Mouse (Mus musculus) frontal cortex, postnatal 25 days (tissue): ENCODE results near the gene Tcstv1.
"Not testable (repeated sequence)": the region's sequence is repeated elsewhere in the genome, so short reads cannot be mapped to it uniquely, and the experiment has no call there.

ENCODE experiments used
- DNase-seq, 2 experiments: peaks; one replicate each; pipeline ENCODE4 v3.0.0; 2022; ENCODE audit warnings: low spot score in 2 of 2

Gene Tcstv1

DNA sequence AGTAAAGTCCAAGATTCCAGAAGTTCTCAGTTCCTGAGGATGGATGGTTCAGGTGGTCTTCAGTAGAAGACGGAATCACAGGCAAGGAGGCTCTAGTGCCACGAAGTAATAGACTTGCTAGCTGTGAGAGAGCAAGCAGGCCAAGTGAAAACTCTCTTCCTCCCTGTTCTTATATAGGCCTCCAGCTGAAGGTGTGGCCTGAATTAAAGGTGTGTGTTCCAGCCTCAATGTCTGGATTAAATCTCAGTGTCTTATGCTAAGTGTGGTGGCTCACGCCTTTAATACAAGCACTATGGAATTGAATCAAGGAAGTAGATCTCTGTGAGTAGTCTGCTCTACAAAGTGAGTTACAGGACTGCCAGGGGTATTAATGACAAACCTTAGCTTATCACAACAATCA, at the start of gene Tcstv1:
Tcstv1 (minus strand) TSS at position 101 of the 400 bp plus-strand sequence.
- DNase-seq: not testable (repeated sequence)

GRCm38 (mm10) chr13:119929172-119929571, 34.6 kb upstream of the Tcstv1 start, which contains the start of gene Gm21761:
TSS of gene Gm21761 (minus strand) at chr13:119929272.
- not testable (repeated sequence) for DNase-seq

- DNase-seq: not testable (repeated sequence)
These were observed 30.2 kb upstream of the Tcstv1 start for GRCm38 (mm10) chr13:119924597-119925340.

- not testable (repeated sequence) for DNase-seq
These were observed 22.6 kb upstream of the Tcstv1 start for GRCm38 (mm10) chr13:119916966-119917722.

DNA sequence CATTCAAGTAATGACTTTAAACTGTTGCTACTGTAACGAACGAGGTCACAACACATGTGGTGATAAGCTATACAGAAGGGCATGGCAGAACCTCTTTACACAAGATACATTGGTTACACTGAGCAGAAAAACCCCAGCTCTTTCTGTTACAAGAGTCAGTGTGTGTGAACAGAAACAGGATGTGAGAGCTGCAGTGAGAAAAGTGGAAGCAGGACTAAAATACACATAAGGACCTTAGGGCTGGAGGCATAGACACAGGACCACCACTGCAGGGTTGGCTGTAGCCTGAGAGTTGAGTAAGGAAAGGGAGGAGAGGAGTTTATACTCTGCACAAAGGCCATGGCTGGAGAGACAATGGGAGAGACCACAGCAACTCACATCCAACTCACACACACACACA, 21.9 kb upstream of the Tcstv1 start:
- not testable (repeated sequence) for DNase-seq

DNA sequence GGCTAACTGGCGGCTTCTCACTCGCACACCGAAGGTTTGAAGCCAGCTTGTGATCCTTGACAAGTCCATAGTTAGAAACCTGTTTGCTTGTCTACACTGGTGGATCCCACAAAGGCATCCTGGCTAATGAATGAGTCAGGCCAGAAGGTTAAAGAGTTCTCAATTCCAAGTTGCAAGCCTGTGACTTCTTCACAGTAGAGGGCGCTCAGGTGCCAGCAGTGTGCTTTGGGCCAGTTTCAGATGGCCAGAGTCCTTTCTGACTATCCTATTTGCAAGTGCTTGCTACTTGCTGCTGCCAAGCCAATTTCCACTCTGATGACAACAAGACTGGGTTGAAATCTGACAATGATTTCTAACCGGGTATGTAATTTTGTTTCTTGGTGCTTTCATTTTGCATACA, 4.0 kb upstream of the Tcstv1 start:
- DNase-seq: not testable (repeated sequence)

DNA sequence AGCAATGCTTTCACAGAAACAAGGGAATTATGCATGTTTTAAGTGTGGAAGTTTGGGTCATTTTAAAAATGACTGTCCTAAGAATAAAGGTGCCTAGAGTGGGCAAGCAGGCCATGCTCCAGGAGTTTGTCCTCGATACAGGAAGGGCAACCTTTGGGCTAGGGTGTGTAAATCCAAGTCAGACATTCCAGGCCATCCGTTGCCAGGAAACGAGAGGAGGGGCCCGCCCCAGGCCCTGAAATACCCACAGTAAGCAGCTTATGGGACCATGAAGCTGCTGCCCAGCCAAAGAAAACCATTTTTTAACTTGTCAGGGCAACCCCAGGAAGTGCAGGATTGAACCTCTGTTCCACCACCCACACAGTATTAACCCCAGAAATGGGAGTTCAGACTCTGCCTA, 7.7 kb downstream of the Tcstv1 start:
- not testable (repeated sequence) for DNase-seq

DNA sequence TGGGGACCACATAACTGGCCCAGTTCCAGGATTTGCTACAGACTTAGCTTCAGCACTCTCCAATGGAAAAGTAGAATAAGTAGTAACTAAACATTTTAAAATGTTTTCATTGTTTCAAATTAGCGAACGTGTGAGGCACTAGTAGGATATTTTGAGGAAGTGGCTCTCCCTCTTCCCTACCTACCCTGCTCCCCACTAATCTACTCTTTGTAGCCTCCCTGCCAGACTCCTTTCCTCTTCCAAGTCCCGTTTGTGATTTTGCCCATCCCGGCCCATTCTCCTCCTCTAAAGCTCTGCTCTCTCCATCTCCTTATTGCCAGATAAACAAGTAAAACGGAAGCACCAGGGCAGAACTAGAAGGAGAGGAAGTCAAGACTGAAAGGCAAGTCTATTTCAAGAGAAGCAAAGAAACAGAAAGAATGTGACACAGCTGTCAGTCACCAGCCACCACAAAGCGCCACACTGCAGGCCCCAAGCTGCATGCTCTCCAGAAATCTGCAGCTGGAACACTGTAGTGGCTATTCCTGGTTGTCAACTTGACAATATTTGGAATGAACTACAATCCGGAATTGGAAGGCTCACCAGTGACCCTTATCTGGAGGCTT, 30.1 kb downstream of the Tcstv1 start:
- not testable (repeated sequence) for DNase-seq

DNA sequence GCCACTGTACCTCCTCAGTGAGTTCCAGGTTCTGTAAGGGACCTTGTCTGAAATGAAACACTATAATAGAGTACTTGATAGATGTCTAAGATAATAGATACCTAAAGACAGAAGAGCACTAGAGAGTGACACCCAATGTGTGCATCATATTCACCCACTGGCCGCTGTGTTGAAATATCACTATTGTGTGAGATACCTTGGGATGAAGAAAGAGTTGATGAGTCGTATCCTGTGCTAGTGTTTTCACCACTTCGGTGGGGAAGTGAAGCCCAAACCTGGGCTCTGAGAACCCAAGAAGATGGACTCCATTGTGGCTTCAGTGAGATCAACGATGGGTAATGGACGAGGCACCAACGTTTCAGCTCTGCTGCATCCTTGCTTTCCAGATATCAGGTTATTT, 32.2 kb downstream of the Tcstv1 start:
- DNase-seq: not testable (repeated sequence)
